Mouse (Mus musculus) limb, embryonic 12.5 days (tissue): ENCODE measurements around the gene Ghr. TPM values are rescaled to one million over a fixed set of nuclear protein-coding genes. Genes with fewer than 3 reads are reported as not detected.
A peak's percentile ranks its signal among the peaks of the same experiment; 100 is the strongest.

ENCODE experiments used
- ATAC-seq: fragments of 200-750 bp; cut with Nextera tagmentation; 2 replicates; pipeline ENCODE4 v1.8.0; 2017; ENCODE audit warnings: low read depth, moderate TSS enrichment; ENCODE audit not compliant: insufficient number of reproducible peaks, insufficient read depth, low FRiP score, low TSS enrichment
- H3K27ac ChIP-seq: fragments of 300-500 bp; sonication (generic); 2 replicates; pipeline ENCODE4 v1.5.1; 2016; ENCODE audit warnings: mild to moderate bottlenecking, moderate library complexity
- H3K27me3 ChIP-seq: fragments of 300-500 bp; sonication (generic); 2 replicates; pipeline ENCODE4 v1.6.1; 2016; ENCODE audit warnings: mild to moderate bottlenecking, moderate library complexity
- H3K36me3 ChIP-seq: fragments of 300-500 bp; sonication (generic); 2 replicates; pipeline ENCODE4 v1.6.1; 2016; ENCODE audit warnings: mild to moderate bottlenecking, moderate library complexity
- H3K4me1 ChIP-seq: fragments of 300-500 bp; sonication (generic); replicated peaks from 2 replicates; pipeline ENCODE4 v1.6.1; 2016
- H3K4me2 ChIP-seq: fragments of 300-500 bp; sonication (generic); 2 replicates; pipeline ENCODE4 v1.6.1; 2016; ENCODE audit warnings: mild to moderate bottlenecking, moderate library complexity
- H3K4me3 ChIP-seq: fragments of 300-500 bp; sonication (generic); replicated peaks from 2 replicates; pipeline ENCODE4 v1.5.1; 2016; ENCODE audit warnings: mild to moderate bottlenecking
- H3K9ac ChIP-seq: fragments of 300-500 bp; sonication (generic); replicated peaks from 2 replicates; pipeline ENCODE4 v1.6.1; 2016; ENCODE audit warnings: mild to moderate bottlenecking, moderate library complexity
- H3K9me3 ChIP-seq: fragments of 300-500 bp; sonication (generic); 2 replicates; pipeline ENCODE4 v1.6.1; 2016; ENCODE audit warnings: mild to moderate bottlenecking, moderate library complexity
- WGBS: fragments of 180-500 bp; shearing (Covaris S2); methylation state at CpG from one replicate; pipeline ENCODE4 v1.1.7; 2016; 5-methylcytosine and 5-hydroxymethylcytosine counted together
- polyA plus RNA-seq: library from polyadenylated mRNA; unstranded; fragments of >200 nt; fragmentation: Nextera tagmentation; extraction: Ambion mirVana; gene quantifications from 2 replicates; pipeline ENCODE4 v1.2.1, GENCODE M21; 2016

Gene Ghr
- polyA plus RNA-seq, 1 experiment from 2014 or later: 35.8 TPM

GRCm38 (mm10) chr15:3423177-3423576, 160.1 kb downstream of the Ghr start:
- Histone ChIP-seq H3K9ac (no peak overlapping the region), H3K4me2 (no peak overlapping the region), H3K4me1 (peaks cover 13% of the 10 kb centered on the region), H3K27me3 (no peaks in the 10 kb centered on the region), H3K9me3 (no peaks in the 10 kb centered on the region), H3K4me3 (no peak overlapping the region), H3K27ac (no peak overlapping the region), H3K36me3 (no peaks in the 10 kb centered on the region)
- 62% methylated on average over 4 of the region's 4 CpGs for WGBS
- no peak for ATAC-seq

GRCm38 (mm10) chr15:3417699-3418098, 165.6 kb downstream of the Ghr start:
- no peaks in the 10 kb centered on the region for H3K4me1 ChIP-seq
- no peaks in the 10 kb centered on the region for H3K36me3 ChIP-seq
- no peak overlapping the region for H3K4me3 ChIP-seq
- no peak overlapping the region for H3K27ac ChIP-seq
- ATAC-seq: no peak
- H3K9ac ChIP-seq: no peak overlapping the region
- H3K27me3 ChIP-seq: no peaks in the 10 kb centered on the region
- no peak overlapping the region for H3K4me2 ChIP-seq
- H3K9me3 ChIP-seq: no peaks in the 10 kb centered on the region
- WGBS: 87% methylated on average over 3 of the region's 3 CpGs

- H3K27ac ChIP-seq: no peak overlapping the region
- no peaks in the 10 kb centered on the region for H3K27me3 ChIP-seq
- no peak for ATAC-seq
- no peaks in the 10 kb centered on the region for H3K4me1 ChIP-seq
- no peak overlapping the region for H3K9ac ChIP-seq
- H3K36me3 ChIP-seq: no peaks in the 10 kb centered on the region
- 90% methylated on average over 3 of the region's 3 CpGs for WGBS
- no peak overlapping the region for H3K4me2 ChIP-seq
- no peaks in the 10 kb centered on the region for H3K9me3 ChIP-seq
- no peak overlapping the region for H3K4me3 ChIP-seq
Measured at GRCm38 (mm10) chr15:3413103-3413502, 170.2 kb downstream of the Ghr start.

GRCm38 (mm10) chr15:3408478-3408877, 174.8 kb downstream of the Ghr start:
- Histone ChIP-seq H3K27ac (no peak overlapping the region), H3K9ac (no peak overlapping the region), H3K36me3 (no peaks in the 10 kb centered on the region), H3K9me3 (no peaks in the 10 kb centered on the region), H3K4me3 (no peak overlapping the region), H3K27me3 (no peaks in the 10 kb centered on the region), H3K4me2 (no peak overlapping the region), H3K4me1 (no peaks in the 10 kb centered on the region)
- 66% methylated on average over 4 of the region's 4 CpGs for WGBS
- no peak for ATAC-seq

- H3K4me2 ChIP-seq: no peak overlapping the region
- ATAC-seq: no peak; the same call in 1 of the 2 replicates
- H3K27me3 ChIP-seq: no peaks in the 10 kb centered on the region
- peaks cover 22% of the 10 kb centered on the region for H3K4me1 ChIP-seq
- H3K9me3 ChIP-seq: no peaks in the 10 kb centered on the region
- no peaks in the 10 kb centered on the region for H3K36me3 ChIP-seq
- H3K4me3 ChIP-seq: no peak overlapping the region
- no peak overlapping the region for H3K9ac ChIP-seq
- peak overlapping the region; percentile 62; the same call in 1 of the 2 replicates for H3K27ac ChIP-seq
Measured at GRCm38 (mm10) chr15:3399196-3399595, 184.1 kb downstream of the Ghr start.

- Histone ChIP-seq H3K27me3 (no peaks in the 10 kb centered on the region), H3K4me2 (no peak overlapping the region), H3K9ac (no peak overlapping the region), H3K27ac (no peak overlapping the region), H3K36me3 (no peaks in the 10 kb centered on the region), H3K9me3 (no peaks in the 10 kb centered on the region), H3K4me1 (peaks cover 22% of the 10 kb centered on the region), H3K4me3 (no peak overlapping the region)
- 82% methylated on average over 3 of the region's 3 CpGs for WGBS
- no peak for ATAC-seq
Measured at GRCm38 (mm10) chr15:3397369-3398100, 185.8 kb downstream of the Ghr start.

- no peaks in the 10 kb centered on the region for H3K27me3 ChIP-seq
- WGBS: 73% methylated on average over 2 of the region's 2 CpGs
- H3K36me3 ChIP-seq: no peaks in the 10 kb centered on the region
- ATAC-seq: no peak
- H3K4me3 ChIP-seq: no peak overlapping the region
- H3K9me3 ChIP-seq: no peaks in the 10 kb centered on the region
- H3K27ac ChIP-seq: no peak overlapping the region
- peaks cover 15% of the 10 kb centered on the region for H3K4me1 ChIP-seq
- H3K9ac ChIP-seq: no peak overlapping the region
- H3K4me2 ChIP-seq: no peak overlapping the region
Measured at GRCm38 (mm10) chr15:3396149-3396548, 187.1 kb downstream of the Ghr start.

- H3K9me3 ChIP-seq: no peaks in the 10 kb centered on the region
- H3K9ac ChIP-seq: no peak overlapping the region
- no peak for ATAC-seq
- H3K27ac ChIP-seq: no peak overlapping the region
- 55% methylated on average over 3 of the region's 3 CpGs for whole genome bisulfite sequencing
- no peak overlapping the region for H3K4me2 ChIP-seq
- no peaks in the 10 kb centered on the region for H3K36me3 ChIP-seq
- no peak overlapping the region for H3K4me3 ChIP-seq
- H3K4me1 ChIP-seq: peaks cover 12% of the 10 kb centered on the region
- no peaks in the 10 kb centered on the region for H3K27me3 ChIP-seq
Measured at GRCm38 (mm10) chr15:3395700-3396099, 187.6 kb downstream of the Ghr start.

GRCm38 (mm10) chr15:3390722-3391121, 192.6 kb downstream of the Ghr start:
- Histone ChIP-seq H3K9ac (no peak overlapping the region), H3K4me3 (no peak overlapping the region), H3K27ac (no peak overlapping the region), H3K36me3 (no peaks in the 10 kb centered on the region), H3K27me3 (no peaks in the 10 kb centered on the region), H3K4me1 (no peaks in the 10 kb centered on the region), H3K4me2 (no peak overlapping the region), H3K9me3 (no peaks in the 10 kb centered on the region)
- ATAC-seq: no peak

GRCm38 (mm10) chr15:3389011-3389410, 194.3 kb downstream of the Ghr start:
- no peaks in the 10 kb centered on the region for H3K27me3 ChIP-seq
- H3K9me3 ChIP-seq: no peaks in the 10 kb centered on the region
- H3K36me3 ChIP-seq: no peaks in the 10 kb centered on the region
- H3K4me1 ChIP-seq: no peaks in the 10 kb centered on the region
- H3K4me3 ChIP-seq: no peak overlapping the region
- H3K4me2 ChIP-seq: no peak overlapping the region
- ATAC-seq: no peak
- H3K9ac ChIP-seq: no peak overlapping the region
- no peak overlapping the region for H3K27ac ChIP-seq

- no peaks in the 10 kb centered on the region for H3K9me3 ChIP-seq
- WGBS: 36% methylated on average over 2 of the region's 2 CpGs
- no peak overlapping the region for H3K27ac ChIP-seq
- no peaks in the 10 kb centered on the region for H3K36me3 ChIP-seq
- ATAC-seq: no peak
- no peaks in the 10 kb centered on the region for H3K27me3 ChIP-seq
- H3K9ac ChIP-seq: no peak overlapping the region
- no peaks in the 10 kb centered on the region for H3K4me1 ChIP-seq
- H3K4me2 ChIP-seq: no peak overlapping the region
- no peak overlapping the region for H3K4me3 ChIP-seq
Measured at GRCm38 (mm10) chr15:3388485-3388884, 194.8 kb downstream of the Ghr start.

- no peak overlapping the region for H3K9ac ChIP-seq
- no peak overlapping the region for H3K4me2 ChIP-seq
- no peak overlapping the region for H3K27ac ChIP-seq
- H3K36me3 ChIP-seq: no peaks in the 10 kb centered on the region
- H3K9me3 ChIP-seq: no peaks in the 10 kb centered on the region
- no peak for ATAC-seq
- no peaks in the 10 kb centered on the region for H3K4me1 ChIP-seq
- no peak overlapping the region for H3K4me3 ChIP-seq
- WGBS: 76% methylated on average over 2 of the region's 2 CpGs
- H3K27me3 ChIP-seq: no peaks in the 10 kb centered on the region
Measured at GRCm38 (mm10) chr15:3383788-3384187, 199.5 kb downstream of the Ghr start.
